Mouse (Mus musculus) kidney, embryonic 15.5 days (tissue): Measurements from ENCODE around the gene Rnf20. TPM values are rescaled to one million over a fixed set of nuclear protein-coding genes. Genes with fewer than 3 reads are reported as not detected.

Source experiments
- ATAC-seq: fragments of 200-750 bp; cut with Nextera tagmentation; replicated peaks from 2 replicates; pipeline ENCODE4 v1.8.0; 2017; ENCODE audit warnings: moderate TSS enrichment; ENCODE audit not compliant: low FRiP score
- H3K27ac ChIP-seq: fragments of 300-500 bp; sonication (generic); 2 replicates; pipeline ENCODE4 v1.5.1; 2015; ENCODE audit warnings: mild to moderate bottlenecking, inconsistent platforms
- H3K27me3 ChIP-seq: fragments of 300-500 bp; sonication (generic); 2 replicates; pipeline ENCODE4 v1.6.1; 2015; ENCODE audit warnings: inconsistent platforms
- H3K36me3 ChIP-seq: fragments of 300-500 bp; sonication (generic); 2 replicates; pipeline ENCODE4 v1.6.1; 2015; ENCODE audit warnings: inconsistent platforms
- H3K4me1 ChIP-seq: fragments of 300-500 bp; sonication (generic); 2 replicates; pipeline ENCODE4 v1.6.1; 2015; ENCODE audit warnings: inconsistent platforms
- H3K4me2 ChIP-seq: fragments of 300-500 bp; sonication (generic); 2 replicates; pipeline ENCODE4 v1.6.1; 2015; ENCODE audit warnings: moderate library complexity, mild to moderate bottlenecking, inconsistent platforms
- H3K4me3 ChIP-seq: fragments of 300-500 bp; sonication (generic); replicated peaks from 2 replicates; pipeline ENCODE4 v1.5.1; 2015; ENCODE audit warnings: mild to moderate bottlenecking, inconsistent platforms
- H3K9ac ChIP-seq: fragments of 300-500 bp; sonication (generic); 2 replicates; pipeline ENCODE4 v1.6.1; 2015; ENCODE audit warnings: mild to moderate bottlenecking, inconsistent platforms
- H3K9me3 ChIP-seq: fragments of 300-500 bp; sonication (generic); replicated peaks from 2 replicates; pipeline ENCODE4 v1.6.1; 2016; ENCODE audit warnings: inconsistent platforms
- WGBS: fragments of 180-500 bp; shearing (Covaris S2); methylation state at CpG from one replicate; pipeline ENCODE4 v1.1.7; 2015; ENCODE audit warnings: mixed read lengths; 5-methylcytosine and 5-hydroxymethylcytosine counted together
- polyA plus RNA-seq: library from polyadenylated mRNA; unstranded; fragments of >200 nt; fragmentation: Nextera tagmentation; extraction: Ambion mirVana; gene quantifications from 2 replicates; pipeline ENCODE4 v1.2.1, GENCODE M21; 2015

Gene Rnf20
- polyA plus RNA-seq, 1 experiment from 2014 or later = 45.1 TPM

GRCm38 (mm10) chr4:49662231-49662630, 30.4 kb downstream of the Rnf20 start:
- H3K27ac ChIP-seq = no peak overlapping the region
- H3K36me3 ChIP-seq = peaks cover 59% of the 10 kb centered on the region
- H3K4me1 ChIP-seq = no peaks in the 10 kb centered on the region
- H3K9me3 ChIP-seq = no peaks in the 10 kb centered on the region
- H3K4me3 ChIP-seq = no peak overlapping the region
- 93% methylated on average over 4 of the region's 4 CpGs for WGBS
- no peak for ATAC-seq
- no peak overlapping the region for H3K9ac ChIP-seq
- no peaks in the 10 kb centered on the region for H3K27me3 ChIP-seq
- no peak overlapping the region for H3K4me2 ChIP-seq

- Histone ChIP-seq H3K9ac (no peak overlapping the region), H3K4me1 (no peaks in the 10 kb centered on the region), H3K4me2 (no peak overlapping the region), H3K27ac (no peak overlapping the region), H3K27me3 (no peaks in the 10 kb centered on the region), H3K36me3 (peaks cover 34% of the 10 kb centered on the region), H3K9me3 (no peaks in the 10 kb centered on the region), H3K4me3 (no peak overlapping the region)
- WGBS = 90% methylated on average over 5 of the region's 5 CpGs
- no peak for ATAC-seq
Observed at GRCm38 (mm10) chr4:49664850-49665249, 33.0 kb downstream of the Rnf20 start.

- Histone ChIP-seq H3K4me2 (no peak overlapping the region), H3K9ac (no peak overlapping the region), H3K9me3 (no peaks in the 10 kb centered on the region), H3K4me3 (no peak overlapping the region), H3K27ac (no peak overlapping the region), H3K36me3 (no peaks in the 10 kb centered on the region), H3K27me3 (no peaks in the 10 kb centered on the region), H3K4me1 (no peaks in the 10 kb centered on the region)
- no peak for ATAC-seq
- WGBS = 94% methylated on average over 6 of the region's 6 CpGs
Observed at GRCm38 (mm10) chr4:49676071-49676470, 44.3 kb downstream of the Rnf20 start.

DNA sequence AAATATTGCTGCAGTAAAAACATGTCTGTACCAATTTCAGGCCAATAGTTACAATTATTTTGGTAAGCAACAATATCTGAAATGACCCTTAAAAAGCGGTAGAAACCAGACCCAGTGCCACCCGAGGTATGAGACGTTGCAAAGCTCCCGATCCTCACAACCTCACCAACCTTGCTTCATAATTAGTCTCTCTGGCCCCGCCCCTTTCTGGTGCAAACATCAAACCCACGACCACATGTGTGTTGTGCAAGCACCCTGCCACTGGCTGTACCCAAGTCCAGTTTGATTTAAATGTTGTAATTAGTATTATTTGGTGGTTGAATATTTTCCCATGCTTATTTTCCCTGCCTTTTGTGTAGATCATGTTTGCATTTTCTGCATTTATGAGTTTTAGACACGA, 45.0 kb downstream of the Rnf20 start:
- no peak for ATAC-seq
- no peaks in the 10 kb centered on the region for H3K27me3 ChIP-seq
- no peak overlapping the region for H3K4me2 ChIP-seq
- H3K27ac ChIP-seq = no peak overlapping the region
- no peak overlapping the region for H3K4me3 ChIP-seq
- 84% methylated on average over 7 of the region's 7 CpGs for WGBS
- no peak overlapping the region for H3K9ac ChIP-seq
- no peaks in the 10 kb centered on the region for H3K9me3 ChIP-seq
- H3K36me3 ChIP-seq = no peaks in the 10 kb centered on the region
- no peaks in the 10 kb centered on the region for H3K4me1 ChIP-seq

- 92% methylated on average over 11 of the region's 11 CpGs for WGBS
Observed at GRCm38 (mm10) chr4:49680171-49680875, 48.5 kb downstream of the Rnf20 start.

GRCm38 (mm10) chr4:49681812-49682211, 50.0 kb downstream of the Rnf20 start, which contains the start of gene Ppp3r2:
Gene Ppp3r2 (minus strand): TSS chr4:49682024.
- 87% methylated on average over 13 of the region's 13 CpGs for WGBS
- no peak for ATAC-seq

More at GRCm38 (mm10) chr4:49680171-49680875, 48.5 kb downstream of the Rnf20 start:
- Histone ChIP-seq H3K27me3 (no peaks in the 10 kb centered on the region), H3K36me3 (no peaks in the 10 kb centered on the region), H3K27ac (no peak overlapping the region), H3K4me3 (no peak overlapping the region), H3K9ac (no peak overlapping the region), H3K4me2 (no peak overlapping the region), H3K4me1 (no peaks in the 10 kb centered on the region), H3K9me3 (no peaks in the 10 kb centered on the region)
- ATAC-seq = no peak

GRCm38 (mm10) chr4:49688594-49689288, 56.9 kb downstream of the Rnf20 start:
- Histone ChIP-seq H3K36me3 (no peaks in the 10 kb centered on the region), H3K4me3 (no peak overlapping the region), H3K9ac (no peak overlapping the region), H3K9me3 (no peaks in the 10 kb centered on the region), H3K27ac (no peak overlapping the region), H3K27me3 (peaks cover 6% of the 10 kb centered on the region; the same call in 1 of the 2 replicates), H3K4me2 (no peak overlapping the region), H3K4me1 (peaks cover 8% of the 10 kb centered on the region; the same call in 1 of the 2 replicates)
- WGBS = 20% methylated on average over 9 of the region's 9 CpGs
- peak; percentile 59; the same call in 1 of the 2 replicates for ATAC-seq

More at GRCm38 (mm10) chr4:49681812-49682211, 50.0 kb downstream of the Rnf20 start, which contains the start of gene Ppp3r2:
- H3K36me3 ChIP-seq = no peaks in the 10 kb centered on the region
- H3K27me3 ChIP-seq = no peaks in the 10 kb centered on the region; the same call in 1 of the 2 replicates
- no peak within 1 kb of the TSS for H3K9ac ChIP-seq
- no peak within 1 kb of the TSS for H3K27ac ChIP-seq
- H3K4me2 ChIP-seq = no peak within 1 kb of the TSS
- no peak within 1 kb of the TSS for H3K4me3 ChIP-seq
- no peaks in the 10 kb centered on the region for H3K9me3 ChIP-seq
- H3K4me1 ChIP-seq = no peaks in the 10 kb centered on the region

DNA sequence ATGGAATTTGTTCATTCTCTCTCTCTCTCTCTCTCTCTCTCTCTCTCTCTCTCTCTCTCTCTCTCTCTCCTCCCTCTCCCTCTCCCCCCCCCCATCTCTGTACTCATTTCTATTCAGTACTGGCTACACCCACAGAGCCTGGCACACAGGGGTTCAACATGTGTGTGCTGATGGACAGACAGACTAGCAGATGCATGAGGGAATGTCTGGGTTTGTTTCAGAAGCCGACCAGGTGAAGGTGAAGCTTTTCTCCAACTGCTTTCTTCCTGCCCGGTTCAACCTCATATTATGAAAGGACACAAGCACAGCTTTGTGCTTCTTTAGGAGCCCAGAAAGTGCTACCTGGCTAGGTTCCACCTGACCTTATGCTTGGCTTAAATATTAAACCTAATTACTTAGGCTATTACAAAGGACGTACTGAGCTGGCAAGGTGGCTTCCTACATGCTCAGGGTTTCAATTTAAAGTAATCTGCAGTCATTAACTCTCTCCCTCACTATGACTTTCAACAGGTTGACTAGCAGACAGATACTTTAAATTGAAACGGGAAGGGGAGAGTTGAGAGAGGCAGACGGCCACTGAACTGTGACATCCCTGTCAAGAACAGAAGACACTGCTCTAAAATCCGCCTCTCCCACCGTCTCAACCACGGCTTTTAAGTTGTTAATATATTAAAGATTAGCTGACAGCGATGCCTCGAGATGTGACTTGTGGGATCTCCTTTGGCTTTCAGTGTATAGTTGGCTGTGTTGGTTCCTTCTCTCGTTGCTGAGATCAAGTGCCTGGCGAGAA, 59.8 kb downstream of the Rnf20 start:
- peak overlapping the region; percentile 37 for H3K4me2 ChIP-seq
- no peaks in the 10 kb centered on the region for H3K36me3 ChIP-seq
- ATAC-seq = peak; percentile 86
- H3K4me3 ChIP-seq = no peak overlapping the region
- no peak overlapping the region for H3K9ac ChIP-seq
- 41% methylated on average over 12 of the region's 12 CpGs for WGBS
- no peaks in the 10 kb centered on the region for H3K9me3 ChIP-seq
- H3K4me1 ChIP-seq = peaks cover 8% of the 10 kb centered on the region; the same call in 1 of the 2 replicates
- H3K27ac ChIP-seq = no peak overlapping the region
- H3K27me3 ChIP-seq = peaks cover 6% of the 10 kb centered on the region; the same call in 1 of the 2 replicates

Other genes starting within 250 kb of the Rnf20 start
- gene Acnat2, start 223.9 kb upstream of the Rnf20 start, polyA plus RNA-seq = 0.94 and 1.2 TPM in 2 replicates
- gene Acnat1, start 158.1 kb upstream of the Rnf20 start, polyA plus RNA-seq = 0.27 and 0.94 TPM in 2 replicates
- gene Baat, start 125.4 kb upstream of the Rnf20 start, polyA plus RNA-seq = 0.16 TPM in 1 of 2 replicates, not detected in the other
- gene Mrpl50, start 110.9 kb upstream of the Rnf20 start, polyA plus RNA-seq = 84.8 and 93.1 TPM in 2 replicates
- 10.3 and 10.5 TPM in 2 replicates for gene Zfp189, start 110.8 kb upstream of the Rnf20 start, polyA plus RNA-seq
- gene Aldob, start 82.5 kb upstream of the Rnf20 start, polyA plus RNA-seq = 235 and 237 TPM in 2 replicates
- gene Tmem246, start 34.1 kb upstream of the Rnf20 start, polyA plus RNA-seq = 19.6 and 21.9 TPM in 2 replicates
- gene Ppp3r2, start 50.0 kb downstream of the Rnf20 start, polyA plus RNA-seq = 0.05 and 0.12 TPM in 2 replicates
- 0.78 and 0.84 TPM in 2 replicates for gene Grin3a, start 213.7 kb downstream of the Rnf20 start, polyA plus RNA-seq